In genomic region chr9:21137229-21137628, GRCm38 (mm10) we compare ENCODE assay signal across 9 mouse cellular contexts. TPM values are rescaled to one million over a fixed set of nuclear protein-coding genes. Genes with fewer than 3 reads are reported as not detected.
DNase-seq lines count a peak whose midpoint lies in the region; ATAC-seq and TF ChIP-seq lines count a peak whose summit lies in the region.
"Had no signal": no experiment of that assay in that cellular context is flagged by ENCODE, and none has a peak within 500 bp of the region (broad histone marks: within the 10 kb centered on the region; RNA-seq: fewer than 3 reads in every experiment).

No protein-coding gene starts in this region.

- TF ChIP-seq CTCF in MEL (IDR thresholded peaks at IDR 0.05 in 2 of 3, conservative IDR thresholded peaks at IDR 0.05 in 1 of 3; ENCODE audit: control insufficient read depth in 1 of 3, insufficient read depth in 1 of 3, low read depth in 2 of 3, low read length in 3 of 3, poor library complexity in 1 of 3, severe bottlenecking in 1 of 3) = peak in 1 of 3 experiments; percentile 97; a peak in 2 of 6 replicates

- intact Hi-C loops in heart, postnatal 14 days (cut with DNase I) = loop anchor here (2.0 to 10.0 kb wide), 2 partner anchors 106 to 132 kb away; partner anchors contain the start of gene Mrpl4

- no peak overlapping the region for H3K4me2 ChIP-seq in hindbrain, embryonic 16.5 days (ENCODE audit: low read length)
- no peak overlapping the region for H3K4me2 ChIP-seq in midbrain, embryonic 14.5 days (ENCODE audit: low read length)
- H3K4me2 ChIP-seq: embryonic facial prominence, embryonic 13.5 days had no signal

- ATAC-seq in common myeloid progenitor, adult 5-6 weeks (replicated peaks; ENCODE audit: low read depth, poor library complexity, severe bottlenecking) = peak; percentile 45
- ATAC-seq in hindbrain, embryonic 16.5 days = peak; percentile 9; the same call in 1 of the 2 replicates
- ATAC-seq in midbrain, embryonic 14.5 days (ENCODE audit: low FRiP score, low TSS enrichment) = peak; percentile 18; the same call in 1 of the 2 replicates

- H3K27me3 ChIP-seq in MEL (ENCODE audit: control insufficient read depth in 1 of 2, insufficient read depth in 2 of 2, low read length in 2 of 2) = no peaks in the 10 kb centered on the region
- no peaks in the 10 kb centered on the region for H3K27me3 ChIP-seq in hindbrain, embryonic 16.5 days (replicated peaks; ENCODE audit: control insufficient read depth, insufficient read depth, low read length)
- no peaks in the 10 kb centered on the region for H3K27me3 ChIP-seq in limb, embryonic 10.5 days (ENCODE audit: low read depth, poor library complexity, severe bottlenecking)
- no peaks in the 10 kb centered on the region for H3K27me3 ChIP-seq in midbrain, embryonic 14.5 days (ENCODE audit: control insufficient read depth, insufficient read depth, low read length)
- H3K27me3 ChIP-seq: embryonic facial prominence, embryonic 13.5 days had no signal

- no peak overlapping the region for H3K4me3 ChIP-seq in MEL (ENCODE audit: control insufficient read depth in 1 of 2, insufficient read depth in 1 of 2, low read depth in 2 of 2, low read length in 2 of 2)
- H3K4me3 ChIP-seq in hindbrain, embryonic 16.5 days (ENCODE audit: low read length) = no peak overlapping the region
- H3K4me3 ChIP-seq in limb, embryonic 10.5 days = no peak overlapping the region
- no peak overlapping the region for H3K4me3 ChIP-seq in midbrain, embryonic 14.5 days (replicated peaks; ENCODE audit: low read depth, low read length)
- H3K4me3 ChIP-seq: embryonic facial prominence, embryonic 13.5 days had no signal

- DNase-seq in heart, postnatal 14 days = peak; percentile 62 to 77
- no peak for DNase-seq in heart, adult 9 months (ENCODE audit: low spot score in 2 of 2)
- DNase-seq in MEL (ENCODE audit: low read depth, low spot score) = peak; percentile 94
- DNase-seq in limb, embryonic 10.5 days (ENCODE audit: low spot score) = peak; percentile 66
- DNase-seq in midbrain, embryonic 14.5 days = peak; percentile 82
- DNase-seq in thymus, postnatal 0 days (ENCODE audit: low spot score) = peak; percentile 81

- 54% methylated on average over 3 of the region's 3 CpGs for WGBS in hindbrain, embryonic 16.5 days
- WGBS in limb, embryonic 10.5 days = 57% methylated on average over 3 of the region's 3 CpGs
- 48% methylated on average over 3 of the region's 3 CpGs for WGBS in midbrain, embryonic 14.5 days

- H3K9me3 ChIP-seq in MEL (replicated peaks; ENCODE audit: insufficient read depth, low read length) = no peaks in the 10 kb centered on the region
- no peaks in the 10 kb centered on the region for H3K9me3 ChIP-seq in hindbrain, embryonic 16.5 days (ENCODE audit: control insufficient read depth, low read length)
- no peaks in the 10 kb centered on the region for H3K9me3 ChIP-seq in limb, embryonic 10.5 days (replicated peaks)
- H3K9me3 ChIP-seq in midbrain, embryonic 14.5 days (ENCODE audit: control insufficient read depth, low read length) = no peaks in the 10 kb centered on the region
- H3K9me3 ChIP-seq: embryonic facial prominence, embryonic 13.5 days had no signal

- no peak overlapping the region for H3K9ac ChIP-seq in MEL (ENCODE audit: control insufficient read depth, low read depth, low read length, poor library complexity, severe bottlenecking)
- no peak overlapping the region for H3K9ac ChIP-seq in hindbrain, embryonic 16.5 days (ENCODE audit: low read depth, low read length)
- H3K9ac ChIP-seq in midbrain, embryonic 14.5 days (replicated peaks; ENCODE audit: low read length) = no peak overlapping the region
- H3K9ac ChIP-seq: embryonic facial prominence, embryonic 13.5 days had no signal

- TF ChIP-seq POLR2A in MEL (IDR thresholded peaks at IDR 0.05; ENCODE audit: control insufficient read depth in 1 of 2, insufficient read depth in 1 of 2, low read depth in 1 of 2, low read length in 2 of 2, poor library complexity in 1 of 2) = peak in 1 of 2 experiments; percentile 67; a peak in 2 of 4 replicates

- H3K4me1 ChIP-seq in MEL (ENCODE audit: control insufficient read depth in 1 of 2, insufficient read depth in 2 of 2, low read length in 2 of 2) = peaks cover 4 to 22% of the 10 kb centered on the region in 2 experiments
- H3K4me1 ChIP-seq in hindbrain, embryonic 16.5 days (ENCODE audit: control insufficient read depth, insufficient read depth, low read depth, low read length) = no peaks in the 10 kb centered on the region
- no peaks in the 10 kb centered on the region for H3K4me1 ChIP-seq in limb, embryonic 10.5 days
- no peaks in the 10 kb centered on the region for H3K4me1 ChIP-seq in midbrain, embryonic 14.5 days (ENCODE audit: control insufficient read depth, insufficient read depth, low read length)
- H3K4me1 ChIP-seq: embryonic facial prominence, embryonic 13.5 days had no signal

- no peak for TF ChIP-seq RAD21 in MEL (IDR thresholded peaks at IDR 0.05; ENCODE audit: low read depth, low read length)

- H3K79me2 ChIP-seq in MEL (ENCODE audit: control insufficient read depth, insufficient read depth, low read length, poor library complexity) = no peaks in the 10 kb centered on the region

- H3K27ac ChIP-seq in MEL (ENCODE audit: control insufficient read depth, low read depth, low read length) = no peak overlapping the region
- H3K27ac ChIP-seq in hindbrain, embryonic 16.5 days (ENCODE audit: low read depth, low read length) = no peak overlapping the region
- no peak overlapping the region for H3K27ac ChIP-seq in limb, embryonic 10.5 days
- H3K27ac ChIP-seq in midbrain, embryonic 14.5 days (replicated peaks; ENCODE audit: low read depth, low read length) = no peak overlapping the region
- H3K27ac ChIP-seq: embryonic facial prominence, embryonic 13.5 days had no signal

- TF ChIP-seq EP300 in MEL (IDR thresholded peaks at IDR 0.05; ENCODE audit: low read depth in 1 of 2, low read length in 2 of 2) = no peak

- peaks cover 17 to 36% of the 10 kb centered on the region in 2 experiments for H3K36me3 ChIP-seq in MEL (ENCODE audit: control insufficient read depth in 1 of 2, insufficient read depth in 2 of 2, low read length in 2 of 2)
- H3K36me3 ChIP-seq in hindbrain, embryonic 16.5 days (ENCODE audit: control insufficient read depth, insufficient read depth, low read length) = peaks cover 32% of the 10 kb centered on the region
- H3K36me3 ChIP-seq in limb, embryonic 10.5 days = peaks cover 63% of the 10 kb centered on the region
- H3K36me3 ChIP-seq in midbrain, embryonic 14.5 days (ENCODE audit: control insufficient read depth, insufficient read depth, low read length) = peaks cover 45% of the 10 kb centered on the region

RNA-seq across cellular contexts. Expression of gene Tyk2, which starts 6.2 kb away (rescaled TPM):
- 1 to 10 TPM; 9.2 TPM for total RNA-seq in heart, postnatal 14 days (2021)
- 43.8 and 45.6 TPM in 2 replicates for total RNA-seq in MEL (2012; rRNA removed)
- polyA plus RNA-seq in MEL (2012; ENCODE audit: insufficient read depth in 1 of 2, insufficient read length in 2 of 2, low read depth in 1 of 2, low replicate concordance in 2 of 2, missing spikeins in 1 of 2) = 10 to 100 TPM in 1 of 2 experiments, not detected in 1; 63.3 TPM
- 11.8 and 13.8 TPM in 2 replicates for total RNA-seq in common myeloid progenitor, adult 5-6 weeks (2017)
- polyA plus RNA-seq in hindbrain, embryonic 16.5 days (2015; fragmentation: Nextera tagmentation; extraction: Ambion mirVana) = 9.5 and 10.5 TPM in 2 replicates
- polyA plus RNA-seq in limb, embryonic 10.5 days (2016; fragmentation: Nextera tagmentation; extraction: Ambion mirVana) = 11.5 and 15.3 TPM in 2 replicates
- 7.4 and 8.5 TPM in 2 replicates for polyA plus RNA-seq in midbrain, embryonic 14.5 days (2014; fragmentation: Nextera tagmentation; extraction: Ambion mirVana)
- polyA plus RNA-seq in thymus, postnatal 0 days (2015; fragmentation: Nextera tagmentation; extraction: Ambion mirVana) = 13.8 and 14.0 TPM in 2 replicates

RNA-seq across cellular contexts. Expression of gene Cdc37, which starts 12.6 kb away (rescaled TPM):
- total RNA-seq in heart, postnatal 14 days (2021) = 100 to 1,000 TPM; 151 to 157 TPM
- 751 and 779 TPM in 2 replicates for total RNA-seq in MEL (2012; rRNA removed)
- 1,000 to 10,000 TPM in 1 of 2 experiments, 100 to 1,000 TPM in 1; 914 to 1,631 TPM for polyA plus RNA-seq in MEL (2012; ENCODE audit: insufficient read depth in 1 of 2, insufficient read length in 2 of 2, low read depth in 1 of 2, low replicate concordance in 2 of 2, missing spikeins in 1 of 2)
- total RNA-seq in common myeloid progenitor, adult 5-6 weeks (2017) = 348 and 349 TPM in 2 replicates
- polyA plus RNA-seq in hindbrain, embryonic 16.5 days (2015; fragmentation: Nextera tagmentation; extraction: Ambion mirVana) = 204 and 211 TPM in 2 replicates
- 434 and 487 TPM in 2 replicates for polyA plus RNA-seq in limb, embryonic 10.5 days (2016; fragmentation: Nextera tagmentation; extraction: Ambion mirVana)
- 213 and 223 TPM in 2 replicates for polyA plus RNA-seq in midbrain, embryonic 14.5 days (2014; fragmentation: Nextera tagmentation; extraction: Ambion mirVana)
- 281 and 307 TPM in 2 replicates for polyA plus RNA-seq in thymus, postnatal 0 days (2015; fragmentation: Nextera tagmentation; extraction: Ambion mirVana)

RNA-seq across cellular contexts. Expression of gene Pde4a, which starts 28.3 kb away (rescaled TPM):
- 10 to 100 TPM; 36.7 to 37.5 TPM for total RNA-seq in heart, postnatal 14 days (2021)
- 13.8 and 16.6 TPM in 2 replicates for total RNA-seq in MEL (2012; rRNA removed)
- 10 to 100 TPM; 45.6 to 53.9 TPM for polyA plus RNA-seq in MEL (2012; ENCODE audit: insufficient read depth in 1 of 2, insufficient read length in 2 of 2, low read depth in 1 of 2, low replicate concordance in 2 of 2, missing spikeins in 1 of 2)
- 5.4 and 10.9 TPM in 2 replicates for total RNA-seq in common myeloid progenitor, adult 5-6 weeks (2017)
- polyA plus RNA-seq in hindbrain, embryonic 16.5 days (2015; fragmentation: Nextera tagmentation; extraction: Ambion mirVana) = 47.7 and 50.5 TPM in 2 replicates
- polyA plus RNA-seq in limb, embryonic 10.5 days (2016; fragmentation: Nextera tagmentation; extraction: Ambion mirVana) = 3.6 and 4.5 TPM in 2 replicates
- polyA plus RNA-seq in midbrain, embryonic 14.5 days (2014; fragmentation: Nextera tagmentation; extraction: Ambion mirVana) = 28.4 and 32.3 TPM in 2 replicates
- 0.95 and 1.0 TPM in 2 replicates for polyA plus RNA-seq in thymus, postnatal 0 days (2015; fragmentation: Nextera tagmentation; extraction: Ambion mirVana)

RNA-seq across cellular contexts. Expression of gene Raver1, which starts 45.4 kb away (rescaled TPM):
- 10 to 100 TPM; 27.4 to 31.2 TPM for total RNA-seq in heart, postnatal 14 days (2021)
- 50.0 and 60.1 TPM in 2 replicates for total RNA-seq in MEL (2012; rRNA removed)
- polyA plus RNA-seq in MEL (2012; ENCODE audit: insufficient read depth in 1 of 2, insufficient read length in 2 of 2, low read depth in 1 of 2, low replicate concordance in 2 of 2, missing spikeins in 1 of 2) = 100 to 1,000 TPM in 1 of 2 experiments, not detected in 1; 291 TPM
- total RNA-seq in common myeloid progenitor, adult 5-6 weeks (2017) = 30.2 and 38.9 TPM in 2 replicates
- polyA plus RNA-seq in hindbrain, embryonic 16.5 days (2015; fragmentation: Nextera tagmentation; extraction: Ambion mirVana) = 25.9 and 35.9 TPM in 2 replicates
- 109 and 115 TPM in 2 replicates for polyA plus RNA-seq in limb, embryonic 10.5 days (2016; fragmentation: Nextera tagmentation; extraction: Ambion mirVana)
- 28.3 and 41.0 TPM in 2 replicates for polyA plus RNA-seq in midbrain, embryonic 14.5 days (2014; fragmentation: Nextera tagmentation; extraction: Ambion mirVana)
- 33.2 and 45.9 TPM in 2 replicates for polyA plus RNA-seq in thymus, postnatal 0 days (2015; fragmentation: Nextera tagmentation; extraction: Ambion mirVana)

RNA-seq across cellular contexts. Expression of gene Gm38431, which starts 45.4 kb away (rescaled TPM):
- total RNA-seq in heart, postnatal 14 days (2021) = 1 to 10 TPM in 1 of 2 experiments, under 1 TPM in 1; 0.68 to 1.8 TPM
- total RNA-seq in MEL (2012; rRNA removed) = 42.1 and 47.8 TPM in 2 replicates
- polyA plus RNA-seq in MEL (2012; ENCODE audit: insufficient read depth in 1 of 2, insufficient read length in 2 of 2, low read depth in 1 of 2, low replicate concordance in 2 of 2, missing spikeins in 1 of 2) = 100 to 1,000 TPM in 1 of 2 experiments, 10 to 100 TPM in 1; 38.9 to 191 TPM
- total RNA-seq in common myeloid progenitor, adult 5-6 weeks (2017) = 4.4 and 8.4 TPM in 2 replicates
- 1.3 TPM in 2 replicates for polyA plus RNA-seq in hindbrain, embryonic 16.5 days (2015; fragmentation: Nextera tagmentation; extraction: Ambion mirVana)
- polyA plus RNA-seq in limb, embryonic 10.5 days (2016; fragmentation: Nextera tagmentation; extraction: Ambion mirVana) = 5.4 TPM in 2 replicates
- polyA plus RNA-seq in midbrain, embryonic 14.5 days (2014; fragmentation: Nextera tagmentation; extraction: Ambion mirVana) = 1.9 and 2.0 TPM in 2 replicates
- 1.2 and 1.6 TPM in 2 replicates for polyA plus RNA-seq in thymus, postnatal 0 days (2015; fragmentation: Nextera tagmentation; extraction: Ambion mirVana)

Comparison
In these comparisons a context has a peak if more than half of its experiments do, and no peak if none do; other contexts are left out.
1. DNase-seq: peak in heart, postnatal 14 days (2 of 2), MEL (single experiment), limb, embryonic 10.5 days (single experiment), midbrain, embryonic 14.5 days (single experiment) and thymus, postnatal 0 days (single experiment); none in heart, adult 9 months (0 of 2).
2. Peak in every context shown above with its lines, with median percentiles within 50 percentile points of each other: ATAC-seq.